Mouse (Mus musculus): ENCODE data around the gene Helz. TPM values are rescaled to one million over a fixed set of nuclear protein-coding genes. Genes with fewer than 3 reads are reported as not detected.
A peak's percentile ranks its signal among the peaks of the same experiment; 100 is the strongest.

The Helz gene
- polyA plus RNA-seq, 1 experiment, result 16.4 TPM

GRCm38 (mm10) chr11:107682694-107683355 is 135.1 kb downstream of the Helz start:
- TF ChIP-seq CTCF (IDR thresholded peaks at IDR 0.05; ENCODE audit: borderline replicate concordance, extremely low read depth, insufficient read depth, insufficient read length), result no peak
- TF ChIP-seq POLR2A (IDR thresholded peaks at IDR 0.05; ENCODE audit: borderline replicate concordance, extremely low read depth, insufficient read depth, insufficient read length, poor library complexity, severe bottlenecking), result no peak
- DNase-seq (ENCODE audit: low read depth), result peak; percentile 60

DNA sequence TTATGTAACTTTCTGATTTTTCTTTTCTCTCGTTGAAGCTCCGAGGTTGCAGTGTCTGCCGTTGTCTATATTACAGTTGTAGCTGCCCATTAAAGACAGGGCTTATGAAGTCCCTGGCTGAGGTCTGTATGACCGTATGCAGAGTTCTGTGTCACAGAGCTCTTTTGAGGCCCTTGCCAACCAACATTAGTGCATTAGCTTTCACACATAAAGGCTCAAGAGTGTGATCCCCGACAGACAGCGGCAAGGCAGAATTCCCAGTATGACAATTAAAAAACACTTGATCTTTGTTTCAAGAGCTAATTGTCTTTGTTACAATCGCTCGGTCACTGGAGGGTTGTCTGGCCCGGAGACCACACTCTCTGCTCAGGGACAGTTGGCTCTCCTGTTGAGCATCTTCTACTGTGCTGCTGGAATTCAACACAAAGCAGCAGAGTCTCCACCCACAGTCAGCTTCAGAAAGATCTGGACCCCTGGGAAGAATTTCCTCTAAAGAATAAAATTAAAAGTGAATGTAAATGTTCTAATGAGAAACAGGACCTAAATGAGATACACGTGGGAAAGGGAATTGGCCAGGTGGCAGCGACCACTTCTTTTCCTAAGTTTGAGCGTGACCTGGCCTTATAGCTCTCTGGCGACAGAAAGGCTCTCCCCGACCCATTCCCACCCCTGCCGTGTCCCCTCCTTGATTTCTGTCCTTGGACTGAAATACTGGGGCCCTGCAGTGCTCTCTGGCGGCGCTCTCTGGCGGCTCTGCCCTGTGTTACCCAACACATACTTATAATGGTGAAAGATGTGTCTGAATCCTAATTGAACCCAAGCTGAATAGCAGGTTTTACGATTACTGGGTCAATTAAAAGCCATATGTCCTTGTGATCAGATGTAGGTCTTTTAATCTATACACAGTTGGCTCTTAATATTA is 136.1 kb downstream of the Helz start:
- TF ChIP-seq CTCF (IDR thresholded peaks at IDR 0.05; ENCODE audit: borderline replicate concordance, extremely low read depth, insufficient read depth, insufficient read length), result peak; percentile 26; the same call in 1 of the 2 replicates
- TF ChIP-seq POLR2A (IDR thresholded peaks at IDR 0.05; ENCODE audit: borderline replicate concordance, extremely low read depth, insufficient read depth, insufficient read length, poor library complexity, severe bottlenecking), result no peak

DNA sequence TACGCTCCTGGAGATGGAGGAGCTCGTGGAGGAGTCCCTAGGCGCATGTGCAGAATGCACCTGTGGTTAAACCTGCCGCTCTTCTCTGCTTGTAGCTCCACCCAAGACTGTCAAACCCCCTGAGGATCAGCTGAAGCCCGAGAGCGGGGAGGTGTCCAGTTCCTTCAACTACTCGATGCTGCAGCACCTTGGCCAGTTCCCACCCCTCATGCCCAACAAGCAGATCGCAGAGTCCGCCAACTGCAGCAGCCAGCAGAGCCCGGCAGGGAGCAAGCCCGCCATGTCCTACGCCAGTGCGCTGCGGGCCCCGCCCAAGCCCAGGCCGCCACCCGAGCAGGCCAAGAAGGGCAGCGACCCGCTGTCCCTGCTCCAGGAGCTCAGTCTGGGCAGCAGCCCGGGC is 138.6 kb downstream of the Helz start:
- TF ChIP-seq CTCF (IDR thresholded peaks at IDR 0.05; ENCODE audit: borderline replicate concordance, extremely low read depth, insufficient read depth, insufficient read length) (no peak), POLR2A (IDR thresholded peaks at IDR 0.05; ENCODE audit: borderline replicate concordance, extremely low read depth, insufficient read depth, insufficient read length, poor library complexity, severe bottlenecking) (no peak)
- DNase-seq (ENCODE audit: low read depth), result no peak

More for the DNA sequence above, 136.1 kb downstream of the Helz start:
- DNase-seq (ENCODE audit: low read depth), result peak; percentile 59

- no peak for TF ChIP-seq POLR2A (IDR thresholded peaks at IDR 0.05; ENCODE audit: borderline replicate concordance, extremely low read depth, insufficient read depth, insufficient read length, poor library complexity, severe bottlenecking)
- TF ChIP-seq CTCF (IDR thresholded peaks at IDR 0.05; ENCODE audit: borderline replicate concordance, extremely low read depth, insufficient read depth, insufficient read length), result no peak
- no peak for DNase-seq (ENCODE audit: low read depth)
Observed at GRCm38 (mm10) chr11:107688480-107688879, 140.8 kb downstream of the Helz start.

DNA sequence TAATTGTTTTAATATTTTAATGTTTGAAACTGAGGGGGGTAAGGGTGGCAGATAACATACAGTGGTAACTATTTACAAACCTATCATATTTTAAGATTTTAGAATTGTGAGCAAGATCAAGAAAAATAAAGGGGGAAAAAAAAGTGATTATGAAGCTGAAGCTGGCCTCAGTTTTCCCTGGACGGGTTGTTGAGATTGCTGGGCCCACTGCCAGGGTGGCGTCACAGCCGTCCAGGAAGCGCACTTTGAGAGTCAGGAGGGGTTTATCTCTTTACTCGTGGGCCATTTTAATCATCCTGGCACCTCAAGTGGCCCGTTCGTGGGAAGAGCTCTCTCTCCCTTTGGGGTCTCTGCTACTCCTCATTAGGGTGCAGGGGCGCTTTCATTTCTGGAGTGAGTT is 143.8 kb downstream of the Helz start:
- peak; percentile 42 for DNase-seq (ENCODE audit: low read depth)
- TF ChIP-seq POLR2A (IDR thresholded peaks at IDR 0.05; ENCODE audit: borderline replicate concordance, extremely low read depth, insufficient read depth, insufficient read length, poor library complexity, severe bottlenecking) (no peak), CTCF (IDR thresholded peaks at IDR 0.05; ENCODE audit: borderline replicate concordance, extremely low read depth, insufficient read depth, insufficient read length) (no peak)

DNA sequence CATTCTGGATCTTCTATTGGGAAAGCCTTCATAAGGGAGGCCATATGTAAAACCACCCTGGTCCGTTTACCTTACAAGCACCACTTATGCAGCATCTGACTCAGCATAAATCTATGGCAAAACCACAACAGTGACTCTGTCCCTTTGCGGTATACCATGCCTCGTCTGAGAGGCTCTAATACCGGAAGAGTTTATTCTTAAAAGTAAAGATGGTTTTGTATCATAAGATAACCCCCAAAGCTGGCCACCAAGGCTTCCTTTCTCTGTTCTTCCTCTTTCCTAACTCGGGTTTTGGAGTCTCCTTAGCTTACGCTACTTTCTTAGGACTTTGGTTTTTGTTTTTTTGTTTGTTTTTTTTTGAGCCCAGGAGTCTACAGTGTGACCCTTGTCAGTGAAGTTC is 145.6 kb downstream of the Helz start:
- TF ChIP-seq POLR2A (IDR thresholded peaks at IDR 0.05; ENCODE audit: borderline replicate concordance, extremely low read depth, insufficient read depth, insufficient read length, poor library complexity, severe bottlenecking) (no peak), CTCF (IDR thresholded peaks at IDR 0.05; ENCODE audit: borderline replicate concordance, extremely low read depth, insufficient read depth, insufficient read length) (no peak)
- no peak for DNase-seq (ENCODE audit: low read depth)

- no peak for DNase-seq (ENCODE audit: low read depth)
- no peak for TF ChIP-seq CTCF (IDR thresholded peaks at IDR 0.05; ENCODE audit: borderline replicate concordance, extremely low read depth, insufficient read depth, insufficient read length)
- no peak for TF ChIP-seq POLR2A (IDR thresholded peaks at IDR 0.05; ENCODE audit: borderline replicate concordance, extremely low read depth, insufficient read depth, insufficient read length, poor library complexity, severe bottlenecking)
Observed at GRCm38 (mm10) chr11:107699967-107700366, 152.2 kb downstream of the Helz start.

- DNase-seq (ENCODE audit: low read depth), result no peak
- TF ChIP-seq CTCF (IDR thresholded peaks at IDR 0.05; ENCODE audit: borderline replicate concordance, extremely low read depth, insufficient read depth, insufficient read length) (no peak), POLR2A (IDR thresholded peaks at IDR 0.05; ENCODE audit: borderline replicate concordance, extremely low read depth, insufficient read depth, insufficient read length, poor library complexity, severe bottlenecking) (no peak)
Observed at GRCm38 (mm10) chr11:107703272-107704134, 155.8 kb downstream of the Helz start.

DNA sequence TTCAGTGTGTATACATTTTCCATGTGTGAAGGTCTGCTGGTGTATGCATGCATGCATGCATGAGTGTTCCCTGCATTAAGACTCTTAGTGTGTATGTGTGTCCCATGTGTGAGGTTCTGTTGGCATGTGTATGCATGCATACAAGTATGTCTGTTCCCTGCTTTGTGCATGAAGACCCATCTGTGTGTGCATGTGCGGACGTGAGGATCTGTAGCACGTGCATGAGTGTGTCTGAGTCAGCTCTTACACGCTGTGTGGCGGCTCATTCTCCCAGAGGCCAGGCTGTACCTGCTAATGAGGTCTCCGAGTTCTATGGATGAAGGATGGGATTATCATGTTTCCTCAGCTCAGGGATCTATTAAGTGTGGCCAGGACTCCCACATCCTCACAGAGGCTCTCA is 157.3 kb downstream of the Helz start:
- peak; percentile 47 for DNase-seq (ENCODE audit: low read depth)
- no peak for TF ChIP-seq POLR2A (IDR thresholded peaks at IDR 0.05; ENCODE audit: borderline replicate concordance, extremely low read depth, insufficient read depth, insufficient read length, poor library complexity, severe bottlenecking)
- TF ChIP-seq CTCF (IDR thresholded peaks at IDR 0.05; ENCODE audit: borderline replicate concordance, extremely low read depth, insufficient read depth, insufficient read length), result no peak

GRCm38 (mm10) chr11:107705476-107706074 is 157.8 kb downstream of the Helz start:
- TF ChIP-seq POLR2A (IDR thresholded peaks at IDR 0.05; ENCODE audit: borderline replicate concordance, extremely low read depth, insufficient read depth, insufficient read length, poor library complexity, severe bottlenecking) (no peak), CTCF (IDR thresholded peaks at IDR 0.05; ENCODE audit: borderline replicate concordance, extremely low read depth, insufficient read depth, insufficient read length) (no peak)
- no peak for DNase-seq (ENCODE audit: low read depth)

All from brain, embryonic 14.5 days (tissue).